Mouse (Mus musculus) stomach, embryonic 16.5 days (tissue): ENCODE data around the gene Anapc15-ps. TPM values are rescaled to one million over a fixed set of nuclear protein-coding genes. Genes with fewer than 3 reads are reported as not detected.
A peak's percentile ranks its signal among the peaks of the same experiment; 100 is the strongest.

Source experiments
- ATAC-seq: fragments of 200-750 bp; cut with Nextera tagmentation; 2 replicates; pipeline ENCODE4 v1.8.0; 2017; ENCODE audit warnings: moderate number of reproducible peaks, moderate TSS enrichment; ENCODE audit not compliant: insufficient read depth, low FRiP score
- H3K27ac ChIP-seq: fragments of 300-500 bp; sonication (generic); 2 replicates; pipeline ENCODE4 v1.5.1; 2014; ENCODE audit warnings: low read length
- H3K27me3 ChIP-seq: fragments of 300-500 bp; sonication (generic); 2 replicates; pipeline ENCODE4 v1.6.1; 2014; ENCODE audit warnings: low read length, control low read depth, mixed read lengths; ENCODE audit not compliant: control insufficient read depth, insufficient read depth
- H3K36me3 ChIP-seq: fragments of 300-500 bp; sonication (generic); 2 replicates; pipeline ENCODE4 v1.6.1; 2014; ENCODE audit warnings: low read length; ENCODE audit not compliant: control insufficient read depth, insufficient read depth
- H3K4me1 ChIP-seq: fragments of 300-500 bp; sonication (generic); 2 replicates; pipeline ENCODE4 v1.6.1; 2014; ENCODE audit warnings: low read length, control low read depth, mixed read lengths; ENCODE audit not compliant: control insufficient read depth, insufficient read depth
- H3K4me2 ChIP-seq: fragments of 300-500 bp; sonication (generic); 2 replicates; pipeline ENCODE4 v1.6.1; 2014; ENCODE audit warnings: low read depth, low read length, mixed read lengths
- H3K4me3 ChIP-seq: fragments of 300-500 bp; sonication (generic); replicated peaks from 2 replicates; pipeline ENCODE4 v1.5.1; 2014; ENCODE audit warnings: mild to moderate bottlenecking, low read length
- H3K9ac ChIP-seq: fragments of 300-500 bp; sonication (generic); 2 replicates; pipeline ENCODE4 v1.6.1; 2014; ENCODE audit warnings: low read length
- H3K9me3 ChIP-seq: fragments of 300-500 bp; sonication (generic); replicated peaks from 2 replicates; pipeline ENCODE4 v1.6.1; 2016; ENCODE audit warnings: low read length, control low read depth; ENCODE audit not compliant: control insufficient read depth
- WGBS: fragments of 180-500 bp; shearing (Covaris S2); extraction: QIAGEN DNeasy Blood & Tissue Kit; methylation state at CpG from one replicate; pipeline ENCODE4 v1.1.7; 2014; 5-methylcytosine and 5-hydroxymethylcytosine counted together
- polyA plus RNA-seq: library from polyadenylated mRNA; unstranded; fragments of >200 nt; fragmentation: Nextera tagmentation; extraction: Ambion mirVana; gene quantifications from 2 replicates; pipeline ENCODE4 v1.2.1, GENCODE M21; 2015

The Anapc15-ps gene
- 0.70 TPM in 1 of 2 replicates, not detected in the other for polyA plus RNA-seq

- no peaks in the 10 kb centered on the region for H3K36me3 ChIP-seq
- 93% methylated on average over 3 of the region's 3 CpGs for WGBS
Measured at GRCm38 (mm10) chr10:95673351-95673750, at the start of gene Anapc15-ps. Gene Anapc15-ps, minus strand, starts transcription at chr10:95673451.

GRCm38 (mm10) chr10:95722203-95722611 is 49.0 kb upstream of the Anapc15-ps start:
- Histone ChIP-seq H3K9me3 (no peaks in the 10 kb centered on the region), H3K4me1 (peaks cover 8% of the 10 kb centered on the region; the same call in 1 of the 2 replicates), H3K27me3 (no peaks in the 10 kb centered on the region), H3K27ac (no peak overlapping the region), H3K4me3 (no peak overlapping the region), H3K4me2 (no peak overlapping the region), H3K9ac (no peak overlapping the region), H3K36me3 (no peaks in the 10 kb centered on the region)
- ATAC-seq: no peak
- WGBS: 66% methylated on average over 10 of the region's 10 CpGs

More at GRCm38 (mm10) chr10:95673351-95673750, at the start of gene Anapc15-ps:
- no peaks in the 10 kb centered on the region; the same call in 1 of the 2 replicates for H3K9me3 ChIP-seq
- no peaks in the 10 kb centered on the region for H3K27me3 ChIP-seq
- H3K27ac ChIP-seq: no peak within 1 kb of the TSS
- no peak for ATAC-seq
- H3K9ac ChIP-seq: no peak within 1 kb of the TSS
- H3K4me2 ChIP-seq: no peak within 1 kb of the TSS
- no peak within 1 kb of the TSS for H3K4me3 ChIP-seq
- no peaks in the 10 kb centered on the region for H3K4me1 ChIP-seq

GRCm38 (mm10) chr10:95720181-95720798 is 47.0 kb upstream of the Anapc15-ps start:
- no peak; the same call in 1 of the 2 replicates for ATAC-seq
- H3K4me3 ChIP-seq: no peak overlapping the region
- H3K4me1 ChIP-seq: peaks cover 3% of the 10 kb centered on the region; the same call in 1 of the 2 replicates
- H3K27me3 ChIP-seq: no peaks in the 10 kb centered on the region
- WGBS: 65% methylated on average over 12 of the region's 12 CpGs
- no peak overlapping the region for H3K27ac ChIP-seq
- no peak overlapping the region for H3K9ac ChIP-seq
- H3K9me3 ChIP-seq: no peaks in the 10 kb centered on the region
- no peak overlapping the region for H3K4me2 ChIP-seq
- no peaks in the 10 kb centered on the region for H3K36me3 ChIP-seq

- Histone ChIP-seq H3K4me1 (no peaks in the 10 kb centered on the region), H3K27ac (no peak overlapping the region), H3K9me3 (no peaks in the 10 kb centered on the region), H3K27me3 (no peaks in the 10 kb centered on the region), H3K4me3 (no peak overlapping the region), H3K9ac (no peak overlapping the region), H3K4me2 (no peak overlapping the region), H3K36me3 (no peaks in the 10 kb centered on the region)
- no peak for ATAC-seq
- 80% methylated on average over 6 of the region's 6 CpGs for WGBS
Measured at GRCm38 (mm10) chr10:95719472-95719871, 46.2 kb upstream of the Anapc15-ps start.

GRCm38 (mm10) chr10:95718760-95719159 is 45.5 kb upstream of the Anapc15-ps start:
- no peak for ATAC-seq

GRCm38 (mm10) chr10:95717106-95717680 is 43.9 kb upstream of the Anapc15-ps start:
- 0 out of 2 replicates have a peak overlapping the region, but pooled peaks have one; percentile 11 for H3K4me2 ChIP-seq
- H3K9ac ChIP-seq: no peak overlapping the region; the same call in 1 of the 2 replicates
- H3K27me3 ChIP-seq: no peaks in the 10 kb centered on the region
- ATAC-seq: no peak
- H3K4me3 ChIP-seq: no peak overlapping the region
- H3K27ac ChIP-seq: no peak overlapping the region
- 71% methylated on average over 16 of the region's 16 CpGs for WGBS
- H3K4me1 ChIP-seq: no peaks in the 10 kb centered on the region
- no peaks in the 10 kb centered on the region for H3K9me3 ChIP-seq
- no peaks in the 10 kb centered on the region for H3K36me3 ChIP-seq

More at GRCm38 (mm10) chr10:95718760-95719159, 45.5 kb upstream of the Anapc15-ps start:
- WGBS: 14% methylated on average over 1 of the region's 1 CpGs
- no peak overlapping the region for H3K4me2 ChIP-seq
- no peaks in the 10 kb centered on the region for H3K4me1 ChIP-seq
- no peak overlapping the region for H3K27ac ChIP-seq
- no peaks in the 10 kb centered on the region for H3K36me3 ChIP-seq
- H3K9me3 ChIP-seq: no peaks in the 10 kb centered on the region
- no peak overlapping the region for H3K4me3 ChIP-seq
- no peaks in the 10 kb centered on the region for H3K27me3 ChIP-seq
- H3K9ac ChIP-seq: no peak overlapping the region

- WGBS: 54% methylated on average over 6 of the region's 6 CpGs
- Histone ChIP-seq H3K4me2 (no peak overlapping the region), H3K9me3 (no peaks in the 10 kb centered on the region), H3K4me1 (no peaks in the 10 kb centered on the region), H3K36me3 (no peaks in the 10 kb centered on the region), H3K27me3 (no peaks in the 10 kb centered on the region), H3K27ac (no peak overlapping the region), H3K9ac (no peak overlapping the region), H3K4me3 (no peak overlapping the region)
- ATAC-seq: no peak
Measured at GRCm38 (mm10) chr10:95715687-95716086, 42.4 kb upstream of the Anapc15-ps start.

- Histone ChIP-seq H3K27me3 (no peaks in the 10 kb centered on the region), H3K9me3 (no peaks in the 10 kb centered on the region), H3K36me3 (no peaks in the 10 kb centered on the region), H3K27ac (peak overlapping the region; percentile 7; the same call in 1 of the 2 replicates), H3K9ac (no peak overlapping the region), H3K4me2 (no peak overlapping the region), H3K4me1 (no peaks in the 10 kb centered on the region), H3K4me3 (no peak overlapping the region)
- ATAC-seq: no peak; the same call in 1 of the 2 replicates
- 47% methylated on average over 6 of the region's 6 CpGs for WGBS
Measured at GRCm38 (mm10) chr10:95712221-95712620, 39.0 kb upstream of the Anapc15-ps start.

- ATAC-seq: no peak
- Histone ChIP-seq H3K4me3 (no peak overlapping the region), H3K27me3 (no peaks in the 10 kb centered on the region), H3K9me3 (no peaks in the 10 kb centered on the region), H3K36me3 (no peaks in the 10 kb centered on the region), H3K9ac (no peak overlapping the region), H3K4me1 (no peaks in the 10 kb centered on the region), H3K4me2 (no peak overlapping the region), H3K27ac (no peak overlapping the region)
- WGBS: 59% methylated on average over 8 of the region's 8 CpGs
Measured at GRCm38 (mm10) chr10:95709903-95710660, 36.8 kb upstream of the Anapc15-ps start.
